Mouse (Mus musculus): ENCODE measurements at regions not wholly inside any gene's neighbourhood (a gene's known extent, or its start where the extent isn't known, plus 50 kb on each side); places are given as distances from the start of the nearest gene placed in this dataset.

DNA sequence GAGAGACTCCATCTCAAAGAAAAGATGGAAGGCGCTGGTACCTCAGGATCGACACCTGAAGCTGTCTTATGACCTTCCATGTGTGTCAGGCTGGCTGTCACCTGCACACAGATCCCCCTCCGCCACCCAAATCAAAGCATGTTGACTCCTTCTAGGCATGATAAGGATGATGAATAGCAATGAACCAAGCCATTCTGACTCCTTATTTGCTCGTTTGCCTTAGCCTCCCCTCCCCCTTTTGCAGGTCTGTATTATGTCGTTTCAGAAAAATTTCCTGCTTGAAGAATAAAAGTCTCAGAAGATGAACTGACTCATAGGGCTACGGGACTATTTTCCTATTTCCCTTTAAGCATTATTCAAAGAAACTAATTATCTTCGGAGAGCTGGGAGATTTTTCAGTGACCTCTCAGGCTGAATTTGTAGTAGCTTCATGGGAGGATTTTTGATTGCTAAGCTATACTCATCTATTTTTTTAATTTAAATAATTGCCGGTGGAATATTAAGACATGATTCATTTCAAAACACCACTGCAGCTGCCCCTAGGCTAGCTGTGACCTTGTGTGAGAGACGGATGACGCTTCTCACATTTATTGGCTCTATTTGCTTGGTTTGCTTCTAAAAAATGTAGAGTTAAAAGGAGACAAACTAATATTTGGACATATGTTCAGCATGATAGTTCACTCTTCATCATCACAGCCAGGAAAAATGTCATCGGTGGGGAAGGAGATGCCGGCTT, 72.4 kb upstream of the Zc3h12c start:
- DNase-seq (ENCODE audit: low spot score in 2 of 2): no peak

DNA sequence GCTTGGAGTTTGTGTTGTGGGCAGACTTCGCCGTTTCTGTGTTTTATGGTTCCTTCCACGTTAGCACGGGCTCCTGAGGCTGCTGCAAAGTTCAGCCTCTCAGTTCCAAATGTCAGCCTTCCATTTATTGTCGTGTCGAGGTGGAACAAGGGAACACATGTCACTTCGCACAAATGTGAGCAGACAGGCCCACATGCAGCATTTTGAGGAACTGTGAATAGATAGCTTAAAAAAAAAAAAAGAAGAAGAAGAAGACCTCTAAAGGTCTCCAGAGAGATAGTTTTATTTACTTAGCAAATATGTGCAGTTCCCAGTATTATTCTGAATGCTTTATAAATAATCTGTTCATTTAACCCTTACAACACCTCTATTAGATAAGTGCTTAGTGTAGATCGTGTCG, 66.4 kb upstream of the Zc3h12c start:
- no peak for DNase-seq (ENCODE audit: low spot score in 2 of 2)

DNA sequence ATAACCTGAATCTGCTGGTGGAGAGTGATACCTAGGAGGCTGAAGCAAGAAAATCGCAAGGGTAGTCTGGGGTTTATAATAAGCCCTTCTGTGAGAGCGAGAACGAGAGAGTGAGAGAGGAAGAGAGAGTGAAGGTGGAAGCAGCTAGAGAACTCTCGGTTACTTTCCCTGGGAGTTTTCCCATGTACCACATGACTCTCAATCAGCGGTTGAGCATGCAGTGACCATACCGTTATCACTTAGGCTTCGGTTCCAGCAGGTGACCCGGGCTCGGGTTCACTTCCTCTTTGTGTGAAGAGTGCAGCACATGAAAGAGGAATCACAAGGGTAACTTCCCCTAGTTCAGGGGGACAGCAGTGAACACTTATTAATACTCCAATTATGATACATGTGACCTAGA, 61.2 kb upstream of the Zc3h12c start:
- no peak for DNase-seq (ENCODE audit: low spot score in 2 of 2)

DNA sequence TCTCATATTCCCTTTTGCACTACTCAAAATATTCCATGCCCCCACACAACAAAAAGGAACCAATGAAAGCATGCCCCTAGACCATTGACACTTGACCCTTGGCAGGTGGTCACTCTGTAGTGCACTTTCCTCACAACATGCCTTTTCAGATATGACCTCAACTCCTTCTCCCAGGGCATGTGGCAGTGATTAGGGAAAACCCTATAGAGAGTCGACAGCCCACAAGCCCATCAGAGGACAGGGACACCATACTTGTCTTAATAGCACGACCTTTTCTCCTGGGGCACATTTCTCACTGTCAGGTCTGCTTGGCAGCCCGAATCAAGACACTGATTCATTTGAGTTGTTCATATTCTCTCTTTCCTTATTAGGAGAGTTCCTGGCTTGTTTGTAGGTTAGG, 57.3 kb upstream of the Zc3h12c start:
- no peak for DNase-seq (ENCODE audit: low spot score in 2 of 2)

DNA sequence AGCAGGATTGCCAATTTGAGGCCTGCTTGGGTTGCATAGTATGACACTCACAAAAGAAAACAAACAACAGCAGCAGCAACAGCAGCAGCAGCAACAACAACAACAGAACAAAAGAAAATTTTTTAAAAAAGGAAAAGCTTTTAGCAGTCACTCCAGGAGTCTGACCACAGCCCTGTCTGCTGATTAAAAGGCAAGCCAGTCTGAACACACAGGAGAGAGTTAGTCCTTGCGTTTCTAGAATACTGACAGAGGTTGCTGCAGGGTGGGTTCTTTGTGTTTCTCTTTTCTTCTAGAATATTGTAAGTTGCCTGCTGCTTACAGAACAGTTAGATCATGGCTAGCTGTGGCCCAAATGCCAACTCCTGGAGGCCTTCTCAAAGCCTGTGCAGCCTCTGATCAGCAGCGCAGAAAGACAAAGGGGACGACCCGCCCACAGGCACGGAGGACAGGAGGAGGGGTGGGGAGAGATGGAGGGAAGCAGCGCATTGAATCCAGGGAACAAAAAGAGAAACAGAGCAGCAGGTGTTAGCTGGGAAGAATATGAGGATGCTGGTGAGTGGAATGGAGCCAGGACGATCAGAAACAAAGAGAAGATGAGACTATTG, 55.2 kb upstream of the Zc3h12c start:
- DNase-seq (ENCODE audit: low spot score in 2 of 2): no peak
